17 mouse cellular contexts compared by ENCODE assay signal in the genomic region with DNA sequence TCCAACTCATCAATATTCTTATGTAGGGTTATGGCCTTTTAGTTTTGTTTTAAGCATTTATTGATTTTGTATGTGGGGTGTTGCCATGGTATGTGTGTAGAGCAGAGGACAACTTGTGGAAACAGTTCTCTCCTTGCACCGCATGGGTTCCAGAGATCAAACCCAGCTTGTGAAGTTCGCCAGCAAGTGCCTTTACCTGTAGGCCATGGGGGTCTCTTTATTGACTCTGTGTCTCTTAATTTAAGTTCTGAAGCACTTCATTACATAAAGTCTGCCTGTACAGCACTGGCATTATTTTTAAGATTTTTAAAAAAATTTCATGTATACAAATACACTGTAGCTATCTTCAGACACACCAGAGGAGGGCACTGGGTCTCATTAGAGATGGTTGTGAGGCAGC.
A peak's percentile ranks its signal among the peaks of the same experiment; 100 is the strongest.
DNase-seq lines count a peak whose midpoint lies in the region; ATAC-seq and TF ChIP-seq lines count a peak whose summit lies in the region.
"Had no signal": no experiment of that assay in that cellular context is flagged by ENCODE, and none has a peak within 500 bp of the region (broad histone marks: within the 10 kb centered on the region; RNA-seq: fewer than 3 reads in every experiment).

No protein-coding gene starts in this region.

- no peak for ATAC-seq in midbrain, postnatal 0 days (ENCODE audit: low FRiP score)
- ATAC-seq: forebrain, embryonic 14.5 days; forebrain, embryonic 16.5 days had no signal

- no peaks in the 10 kb centered on the region for H3K27me3 ChIP-seq in midbrain, embryonic 10.5 days (ENCODE audit: low read depth, poor library complexity, severe bottlenecking)
- no peaks in the 10 kb centered on the region for H3K27me3 ChIP-seq in midbrain, postnatal 0 days (ENCODE audit: insufficient read depth, low read length)
- H3K27me3 ChIP-seq: embryonic facial prominence, embryonic 13.5 days; embryonic facial prominence, embryonic 15.5 days; forebrain, embryonic 12.5 days had no signal

- TF ChIP-seq CTCF in midbrain, postnatal 0 days (IDR thresholded peaks at IDR 0.05): no peak

- H3K4me1 ChIP-seq in midbrain, embryonic 10.5 days: peaks cover 66% of the 10 kb centered on the region
- H3K4me1 ChIP-seq in midbrain, postnatal 0 days (ENCODE audit: insufficient read depth, low read length): no peaks in the 10 kb centered on the region

- H3K9me3 ChIP-seq in midbrain, embryonic 10.5 days (replicated peaks): no peaks in the 10 kb centered on the region
- no peaks in the 10 kb centered on the region for H3K9me3 ChIP-seq in midbrain, postnatal 0 days (ENCODE audit: low read length)
- H3K9me3 ChIP-seq: embryonic facial prominence, embryonic 13.5 days; embryonic facial prominence, embryonic 15.5 days; forebrain, embryonic 10.5 days; forebrain, embryonic 12.5 days had no signal

- H3K27ac ChIP-seq in midbrain, embryonic 10.5 days (replicated peaks): peak overlapping the region; percentile 83
- H3K27ac ChIP-seq in midbrain, postnatal 0 days (ENCODE audit: low read depth, low read length): no peak overlapping the region
- H3K27ac ChIP-seq: embryonic facial prominence, embryonic 13.5 days; embryonic facial prominence, embryonic 15.5 days; forebrain, embryonic 12.5 days had no signal

- H3K36me3 ChIP-seq in midbrain, embryonic 10.5 days: no peaks in the 10 kb centered on the region
- H3K36me3 ChIP-seq in midbrain, postnatal 0 days (ENCODE audit: insufficient read depth, low read length): peaks cover 10% of the 10 kb centered on the region
- H3K36me3 ChIP-seq: embryonic facial prominence, embryonic 13.5 days; embryonic facial prominence, embryonic 15.5 days; forebrain, embryonic 10.5 days; forebrain, embryonic 12.5 days had no signal

- no peak overlapping the region for H3K4me2 ChIP-seq in midbrain, postnatal 0 days (ENCODE audit: low read depth, low read length, poor library complexity, severe bottlenecking)
- H3K4me2 ChIP-seq: embryonic facial prominence, embryonic 13.5 days; embryonic facial prominence, embryonic 15.5 days had no signal

- 87% methylated on average over 2 of the region's 2 CpGs for WGBS in midbrain, embryonic 10.5 days
- 77% methylated on average over 2 of the region's 2 CpGs for whole genome bisulfite sequencing in midbrain, postnatal 0 days

- peak; percentile 54 for DNase-seq in heart, adult 11 months
- no peak for DNase-seq in heart, postnatal 4 days
- no peak for DNase-seq in midbrain, embryonic 10.5 days (ENCODE audit: low spot score)
- DNase-seq in midbrain, postnatal 0 days (ENCODE audit: low spot score): no peak
- DNase-seq: adrenal gland, adult 2 months; adrenal gland, postnatal 10 days; adrenal gland, postnatal 25 days; cerebellum, adult 11-12 months; cerebellum, adult 9-11 months; embryo, embryonic 11 days had no signal

- H3K9ac ChIP-seq in midbrain, postnatal 0 days (replicated peaks; ENCODE audit: low read length, poor library complexity, severe bottlenecking): no peak overlapping the region
- H3K9ac ChIP-seq: embryonic facial prominence, embryonic 13.5 days; embryonic facial prominence, embryonic 15.5 days; forebrain, embryonic 12.5 days had no signal

- no peak overlapping the region for H3K4me3 ChIP-seq in midbrain, embryonic 10.5 days
- H3K4me3 ChIP-seq in midbrain, postnatal 0 days (ENCODE audit: low read depth, low read length): no peak overlapping the region
- H3K4me3 ChIP-seq: embryonic facial prominence, embryonic 13.5 days; embryonic facial prominence, embryonic 15.5 days; erythroblast, embryonic 14.5 days; forebrain, embryonic 12.5 days had no signal
